In genomic region chr10:69719901-69720415, GRCm38 (mm10) we compare ENCODE assay signal across 9 mouse cellular contexts.
DNase-seq lines count a peak whose midpoint lies in the region; ATAC-seq and TF ChIP-seq lines count a peak whose summit lies in the region.
"Had no signal": no experiment of that assay in that cellular context is flagged by ENCODE, and none has a peak within 500 bp of the region (broad histone marks: within the 10 kb centered on the region; RNA-seq: fewer than 3 reads in every experiment).

No protein-coding gene starts in this region.

- intact Hi-C loops in left cerebral cortex, postnatal 4 days (cut with DNase I): no loop called here
- intact Hi-C loops in left cerebral cortex, postnatal 36 days (cut with DNase I): no loop called here

- no peak overlapping the region for H3K4me3 ChIP-seq in embryonic facial prominence, embryonic 10.5 days
- no peak overlapping the region for H3K4me3 ChIP-seq in hindbrain, postnatal 0 days (ENCODE audit: low read length)
- H3K4me3 ChIP-seq in midbrain, embryonic 16.5 days (ENCODE audit: low read depth, low read length): no peak overlapping the region; the same call in 1 of the 2 replicates
- no peak overlapping the region for H3K4me3 ChIP-seq in thymus, adult 2 months (ENCODE audit: control insufficient read depth, insufficient read depth, low read length)

- peak overlapping the region; percentile 14 for H3K27ac ChIP-seq in embryonic facial prominence, embryonic 10.5 days (replicated peaks)
- peak overlapping the region; percentile 61 for H3K27ac ChIP-seq in hindbrain, postnatal 0 days
- H3K27ac ChIP-seq in midbrain, embryonic 16.5 days (ENCODE audit: low read length): peak overlapping the region; percentile 70
- H3K27ac ChIP-seq in thymus, adult 2 months (ENCODE audit: control insufficient read depth, insufficient read depth, low read length): no peak overlapping the region

- 74% methylated on average over 12 of the region's 12 CpGs for WGBS in embryonic facial prominence, embryonic 10.5 days
- 15% methylated on average over 12 of the region's 12 CpGs for WGBS in hindbrain, postnatal 0 days
- WGBS in midbrain, embryonic 16.5 days: 14% methylated on average over 12 of the region's 12 CpGs
- WGBS in thymus, adult 2 months: 89% methylated on average over 12 of the region's 12 CpGs

- peak; percentile 57 for ATAC-seq in hindbrain, postnatal 0 days
- peak; percentile 55; the same call in 1 of the 2 replicates for ATAC-seq in midbrain, embryonic 16.5 days
- ATAC-seq: Patski had no signal

- no peak overlapping the region for H3K9ac ChIP-seq in hindbrain, postnatal 0 days (replicated peaks; ENCODE audit: low read length)
- H3K9ac ChIP-seq in midbrain, embryonic 16.5 days (ENCODE audit: low read depth, low read length): peak overlapping the region; percentile 38; the same call in 1 of the 2 replicates

- H3K4me2 ChIP-seq in hindbrain, postnatal 0 days (ENCODE audit: low read depth, low read length): peak overlapping the region; percentile 34
- peak overlapping the region; percentile 36 for H3K4me2 ChIP-seq in midbrain, embryonic 16.5 days (ENCODE audit: low read length)

- no peaks in the 10 kb centered on the region for H3K27me3 ChIP-seq in embryonic facial prominence, embryonic 10.5 days (replicated peaks; ENCODE audit: low read depth, poor library complexity, severe bottlenecking)
- no peaks in the 10 kb centered on the region for H3K27me3 ChIP-seq in hindbrain, postnatal 0 days (ENCODE audit: insufficient read depth, low read length)
- H3K27me3 ChIP-seq in midbrain, embryonic 16.5 days (ENCODE audit: control insufficient read depth, insufficient read depth, low read depth, low read length): no peaks in the 10 kb centered on the region
- no peaks in the 10 kb centered on the region for H3K27me3 ChIP-seq in thymus, adult 2 months (ENCODE audit: control insufficient read depth, insufficient read depth, low read length)
- H3K27me3 ChIP-seq: Patski had no signal

- H3K9me3 ChIP-seq in embryonic facial prominence, embryonic 10.5 days: no peaks in the 10 kb centered on the region
- H3K9me3 ChIP-seq in hindbrain, postnatal 0 days (ENCODE audit: low read length): no peaks in the 10 kb centered on the region
- H3K9me3 ChIP-seq in midbrain, embryonic 16.5 days (replicated peaks; ENCODE audit: control insufficient read depth, low read length, poor library complexity, severe bottlenecking): no peaks in the 10 kb centered on the region

- DNase-seq in left cerebral cortex, postnatal 4 days: peak; percentile 88
- DNase-seq in left cerebral cortex, postnatal 36 days (ENCODE audit: low spot score in 2 of 2): no peak
- no peak for DNase-seq in embryonic facial prominence, embryonic 10.5 days (ENCODE audit: low spot score)
- peak; percentile 79 for DNase-seq in hindbrain, postnatal 0 days (ENCODE audit: low spot score)
- no peak for DNase-seq in layer of hippocampus, postnatal 36 days
- DNase-seq in heart, adult 8-10 months (ENCODE audit: low spot score): no peak
- no peak for DNase-seq in thymus, adult 2 months

- TF ChIP-seq CTCF in hindbrain, postnatal 0 days (IDR thresholded peaks at IDR 0.05; ENCODE audit: low read depth): no peak
- no peak for TF ChIP-seq CTCF in thymus, adult 2 months (IDR thresholded peaks at IDR 0.05; ENCODE audit: borderline replicate concordance, control insufficient read depth, extremely low read depth, insufficient read depth, low read length, poor library complexity)

- peaks cover 25% of the 10 kb centered on the region for H3K4me1 ChIP-seq in embryonic facial prominence, embryonic 10.5 days
- peaks cover 21% of the 10 kb centered on the region for H3K4me1 ChIP-seq in hindbrain, postnatal 0 days (ENCODE audit: insufficient read depth, low read length)
- H3K4me1 ChIP-seq in midbrain, embryonic 16.5 days (ENCODE audit: control insufficient read depth, insufficient read depth, low read length): peaks cover 38% of the 10 kb centered on the region
- no peaks in the 10 kb centered on the region for H3K4me1 ChIP-seq in thymus, adult 2 months (replicated peaks; ENCODE audit: control insufficient read depth, insufficient read depth, low read length)

- no peaks in the 10 kb centered on the region for H3K36me3 ChIP-seq in embryonic facial prominence, embryonic 10.5 days (replicated peaks)
- no peaks in the 10 kb centered on the region for H3K36me3 ChIP-seq in hindbrain, postnatal 0 days (ENCODE audit: insufficient read depth, low read length)
- no peaks in the 10 kb centered on the region for H3K36me3 ChIP-seq in midbrain, embryonic 16.5 days (ENCODE audit: control insufficient read depth, insufficient read depth, low read length)
- H3K36me3 ChIP-seq in thymus, adult 2 months (ENCODE audit: control insufficient read depth, insufficient read depth, low read length): no peaks in the 10 kb centered on the region

- no peak for TF ChIP-seq POLR2A in thymus, adult 2 months (IDR thresholded peaks at IDR 0.05; ENCODE audit: control insufficient read depth, extremely low read depth, insufficient read depth, low read length, poor library complexity)

Comparison
In these comparisons a context has a peak if more than half of its experiments do, and no peak if none do; other contexts are left out.
1. DNase-seq: peak in left cerebral cortex, postnatal 4 days (single experiment) and hindbrain, postnatal 0 days (single experiment); none in left cerebral cortex, postnatal 36 days (0 of 2), embryonic facial prominence, embryonic 10.5 days (single experiment), layer of hippocampus, postnatal 36 days (0 of 2), heart, adult 8-10 months (single experiment) and thymus, adult 2 months (single experiment).